Mouse (Mus musculus) midbrain, postnatal 0 days (tissue): ENCODE data around the gene Ptprm. TPM values are rescaled to one million over a fixed set of nuclear protein-coding genes. Genes with fewer than 3 reads are reported as not detected.

ENCODE experiments used
- ATAC-seq: fragments of 200-750 bp; cut with Nextera tagmentation; 2 replicates; pipeline ENCODE4 v1.8.0; 2017; ENCODE audit warnings: moderate number of reproducible peaks, mild to moderate bottlenecking, moderate TSS enrichment, moderate library complexity; ENCODE audit not compliant: low FRiP score
- DNase-seq: peaks from one replicate; pipeline ENCODE4 v3.0.0-alpha.2; 2015; ENCODE audit warnings: low spot score
- H3K27ac ChIP-seq: fragments of 300-500 bp; sonication (generic); 2 replicates; pipeline ENCODE4 v1.5.1; 2014; ENCODE audit warnings: low read depth, mild to moderate bottlenecking, low read length, mixed read lengths
- H3K27me3 ChIP-seq: fragments of 300-500 bp; sonication (generic); 2 replicates; pipeline ENCODE4 v1.6.1; 2014; ENCODE audit warnings: low read length, control low read depth, mixed read lengths; ENCODE audit not compliant: insufficient read depth
- H3K36me3 ChIP-seq: fragments of 300-500 bp; sonication (generic); 2 replicates; pipeline ENCODE4 v1.6.1; 2014; ENCODE audit warnings: low read length, control low read depth, mixed read lengths; ENCODE audit not compliant: insufficient read depth
- H3K4me1 ChIP-seq: fragments of 300-500 bp; sonication (generic); 2 replicates; pipeline ENCODE4 v1.6.1; 2014; ENCODE audit warnings: mild to moderate bottlenecking, control low read depth, antibody characterized with exemption, low read length, mixed read lengths; ENCODE audit not compliant: insufficient read depth
- H3K4me2 ChIP-seq: fragments of 300-500 bp; sonication (generic); 2 replicates; pipeline ENCODE4 v1.6.1; 2014; ENCODE audit warnings: low read depth, mild to moderate bottlenecking, low read length, mixed read lengths; ENCODE audit not compliant: poor library complexity, severe bottlenecking
- H3K4me3 ChIP-seq: fragments of 300-500 bp; sonication (generic); 2 replicates; pipeline ENCODE4 v1.5.1; 2014; ENCODE audit warnings: low read depth, mild to moderate bottlenecking, low read length, moderate library complexity
- H3K9ac ChIP-seq: fragments of 300-500 bp; sonication (generic); replicated peaks from 2 replicates; pipeline ENCODE4 v1.6.1; 2014; ENCODE audit warnings: mild to moderate bottlenecking, low read length, moderate library complexity, mixed read lengths; ENCODE audit not compliant: poor library complexity, severe bottlenecking
- H3K9me3 ChIP-seq: fragments of 300-500 bp; sonication (generic); 2 replicates; pipeline ENCODE4 v1.6.1; 2016; ENCODE audit warnings: low read length, control low read depth
- CTCF ChIP-seq: IDR thresholded peaks from 2 replicates; pipeline ENCODE4 v1.5.1; 2016; ENCODE audit warnings: antibody characterized with exemption, mild to moderate bottlenecking
- WGBS: fragments of 180-500 bp; shearing (Covaris S2); extraction: QIAGEN DNeasy Blood & Tissue Kit; methylation state at CpG from one replicate; pipeline ENCODE4 v1.1.7; 2014; 5-methylcytosine and 5-hydroxymethylcytosine counted together
- polyA plus RNA-seq: library from polyadenylated mRNA; unstranded; fragments of >200 nt; fragmentation: Nextera tagmentation; extraction: Ambion mirVana; gene quantifications from 2 replicates; pipeline ENCODE4 v1.2.1, GENCODE M21; 2015
- total RNA-seq: library from RNA; depleted of rRNA; stranded (reverse); fragments of >200 nt; gene quantifications from 2 replicates; pipeline ENCODE4 v1.2.3, GENCODE M21; 2014

Ptprm gene
- total and polyA plus RNA-seq, 2 experiments from 2014 or later: 18.3 to 43.5 TPM

- WGBS: 70% methylated on average over 2 of the region's 2 CpGs
- Histone ChIP-seq H3K4me2 (no peak overlapping the region), H3K4me1 (no peaks in the 10 kb centered on the region), H3K4me3 (no peak overlapping the region), H3K9ac (no peak overlapping the region), H3K27me3 (no peaks in the 10 kb centered on the region), H3K36me3 (no peaks in the 10 kb centered on the region), H3K9me3 (no peaks in the 10 kb centered on the region), H3K27ac (no peak overlapping the region)
- ATAC-seq (no peak), DNase-seq (no peak)
- TF ChIP-seq CTCF: no peak
These were observed 589.8 kb downstream of the Ptprm start for GRCm38 (mm10) chr17:66764435-66764834.

GRCm38 (mm10) chr17:66762716-66763115, 591.5 kb downstream of the Ptprm start:
- Histone ChIP-seq H3K27ac (no peak overlapping the region), H3K4me3 (no peak overlapping the region), H3K36me3 (no peaks in the 10 kb centered on the region), H3K9me3 (no peaks in the 10 kb centered on the region), H3K27me3 (no peaks in the 10 kb centered on the region), H3K9ac (no peak overlapping the region), H3K4me1 (no peaks in the 10 kb centered on the region), H3K4me2 (no peak overlapping the region)
- DNase-seq (no peak), ATAC-seq (no peak)
- 84% methylated on average over 10 of the region's 10 CpGs for WGBS
- TF ChIP-seq CTCF: no peak

- no peak overlapping the region for H3K4me3 ChIP-seq
- H3K4me2 ChIP-seq: no peak overlapping the region
- H3K27ac ChIP-seq: no peak overlapping the region
- no peak overlapping the region for H3K9ac ChIP-seq
- no peak for TF ChIP-seq CTCF
- no peaks in the 10 kb centered on the region for H3K36me3 ChIP-seq
- peak; percentile 67 for DNase-seq
- 42% methylated on average over 26 of the region's 26 CpGs for WGBS
- H3K27me3 ChIP-seq: no peaks in the 10 kb centered on the region
- no peaks in the 10 kb centered on the region for H3K9me3 ChIP-seq
- ATAC-seq: 0 out of 2 replicates have a peak, but pooled peaks have one; percentile 54
- no peaks in the 10 kb centered on the region for H3K4me1 ChIP-seq
These were observed 592.6 kb downstream of the Ptprm start for GRCm38 (mm10) chr17:66761326-66762296.

- no peaks in the 10 kb centered on the region for H3K4me1 ChIP-seq
- no peak overlapping the region for H3K4me3 ChIP-seq
- 37% methylated on average over 10 of the region's 10 CpGs for WGBS
- H3K36me3 ChIP-seq: no peaks in the 10 kb centered on the region
- DNase-seq (peak; percentile 32), ATAC-seq (no peak)
- H3K4me2 ChIP-seq: no peak overlapping the region
- no peak overlapping the region for H3K27ac ChIP-seq
- TF ChIP-seq CTCF: no peak
- no peak overlapping the region for H3K9ac ChIP-seq
- H3K9me3 ChIP-seq: no peaks in the 10 kb centered on the region
- H3K27me3 ChIP-seq: no peaks in the 10 kb centered on the region
These were observed 597.2 kb downstream of the Ptprm start for GRCm38 (mm10) chr17:66757025-66757511.

- H3K4me3 ChIP-seq: no peak overlapping the region
- no peak overlapping the region for H3K9ac ChIP-seq
- no peaks in the 10 kb centered on the region for H3K9me3 ChIP-seq
- no peak overlapping the region for H3K27ac ChIP-seq
- DNase-seq: no peak
- no peak for TF ChIP-seq CTCF
- H3K4me1 ChIP-seq: no peaks in the 10 kb centered on the region
- no peak for ATAC-seq
- H3K4me2 ChIP-seq: no peak overlapping the region
- no peaks in the 10 kb centered on the region for H3K36me3 ChIP-seq
- WGBS: 79% methylated on average over 9 of the region's 9 CpGs
- H3K27me3 ChIP-seq: no peaks in the 10 kb centered on the region
These were observed 597.8 kb downstream of the Ptprm start for GRCm38 (mm10) chr17:66756500-66756899.

GRCm38 (mm10) chr17:66755191-66755654, 599.0 kb downstream of the Ptprm start:
- Histone ChIP-seq H3K9me3 (no peaks in the 10 kb centered on the region), H3K27ac (no peak overlapping the region), H3K4me3 (no peak overlapping the region), H3K9ac (no peak overlapping the region), H3K27me3 (no peaks in the 10 kb centered on the region), H3K4me2 (no peak overlapping the region), H3K36me3 (no peaks in the 10 kb centered on the region), H3K4me1 (no peaks in the 10 kb centered on the region)
- DNase-seq: peak; percentile 75
- TF ChIP-seq CTCF: peak; percentile 70
- 26% methylated on average over 3 of the region's 3 CpGs for WGBS
- ATAC-seq: no peak
